Comparison of ENCODE assay signal across 11 mouse cellular contexts in the genomic region with DNA sequence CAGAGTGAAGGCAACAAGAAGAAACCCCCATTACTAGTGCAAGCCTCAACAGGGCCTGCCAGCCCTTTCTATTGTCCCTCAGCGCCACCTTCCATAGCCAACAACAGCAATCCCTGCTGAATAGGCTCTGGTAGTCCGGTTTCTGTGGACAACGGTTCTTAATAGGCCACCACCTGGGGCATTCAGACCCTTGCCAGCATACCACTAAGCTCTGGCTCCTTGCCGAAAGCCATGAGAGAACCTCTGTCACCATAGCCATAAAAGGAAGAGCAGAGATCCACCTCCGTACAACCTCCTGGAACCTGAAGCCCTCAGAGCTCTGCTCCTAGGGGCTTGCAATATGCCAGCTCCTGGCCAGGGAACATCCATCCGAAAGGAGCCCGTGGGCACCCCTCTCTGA. TPM values are rescaled to one million over a fixed set of nuclear protein-coding genes. Genes with fewer than 3 reads are reported as not detected.
DNase-seq lines count a peak whose midpoint lies in the region; ATAC-seq and TF ChIP-seq lines count a peak whose summit lies in the region.
"Had no signal": no experiment of that assay in that cellular context is flagged by ENCODE, and none has a peak within 500 bp of the region (broad histone marks: within the 10 kb centered on the region; RNA-seq: fewer than 3 reads in every experiment).

No protein-coding gene starts in this region.

- H3K4me1 ChIP-seq in lung, embryonic 15.5 days: peaks cover 55% of the 10 kb centered on the region
- peaks cover 7% of the 10 kb centered on the region; the same call in 1 of the 2 replicates for H3K4me1 ChIP-seq in lung, postnatal 0 days (ENCODE audit: insufficient read depth, low read depth, low read length)
- H3K4me1 ChIP-seq in embryonic facial prominence, embryonic 15.5 days: peaks cover 46% of the 10 kb centered on the region
- peaks cover 47% of the 10 kb centered on the region for H3K4me1 ChIP-seq in midbrain, embryonic 10.5 days

- no peak for ATAC-seq in lung, embryonic 15.5 days (ENCODE audit: borderline replicate concordance, extremely low read depth, low FRiP score, low TSS enrichment)
- ATAC-seq in lung, postnatal 0 days: no peak
- ATAC-seq in embryonic facial prominence, embryonic 15.5 days (ENCODE audit: insufficient number of reproducible peaks, low FRiP score, low TSS enrichment, low read depth): no peak
- ATAC-seq in erythroblast, adult 5-6 weeks (replicated peaks; ENCODE audit: low FRiP score, poor library complexity, severe bottlenecking): no peak

- TF ChIP-seq EP300 in lung, postnatal 0 days (IDR thresholded peaks at IDR 0.05): no peak

- no peak for DNase-seq in lung, postnatal 0 days (ENCODE audit: low spot score)
- DNase-seq in midbrain, embryonic 10.5 days (ENCODE audit: low spot score): no peak
- no peak for DNase-seq in layer of hippocampus, adult 18-20 months (ENCODE audit: low spot score in 2 of 2)
- DNase-seq in spleen, postnatal 14 days (ENCODE audit: low spot score in 2 of 2): no peak
- DNase-seq in frontal cortex, postnatal 36 days (ENCODE audit: low spot score in 2 of 2): no peak
- DNase-seq: adrenal gland, postnatal 36 days; heart, postnatal 14 days had no signal

- H3K4me2 ChIP-seq in lung, embryonic 15.5 days: no peak overlapping the region
- no peak overlapping the region for H3K4me2 ChIP-seq in lung, postnatal 0 days (replicated peaks; ENCODE audit: low read depth, low read length)
- no peak overlapping the region for H3K4me2 ChIP-seq in embryonic facial prominence, embryonic 15.5 days (replicated peaks)

- WGBS in lung, embryonic 15.5 days: 51% methylated on average over 7 of the region's 7 CpGs
- 67% methylated on average over 7 of the region's 7 CpGs for WGBS in lung, postnatal 0 days
- WGBS in embryonic facial prominence, embryonic 15.5 days: 43% methylated on average over 7 of the region's 7 CpGs
- WGBS in midbrain, embryonic 10.5 days: 37% methylated on average over 7 of the region's 7 CpGs

- H3K27ac ChIP-seq in lung, embryonic 15.5 days: peak overlapping the region; percentile 54
- H3K27ac ChIP-seq in lung, postnatal 0 days (ENCODE audit: low read length): no peak overlapping the region
- peak overlapping the region; percentile 65; the same call in 1 of the 2 replicates for H3K27ac ChIP-seq in embryonic facial prominence, embryonic 15.5 days (replicated peaks)
- peak overlapping the region; percentile 80 for H3K27ac ChIP-seq in midbrain, embryonic 10.5 days (replicated peaks)

- no peak overlapping the region for H3K4me3 ChIP-seq in lung, embryonic 15.5 days
- H3K4me3 ChIP-seq in lung, postnatal 0 days (ENCODE audit: low read depth, low read length): no peak overlapping the region
- no peak overlapping the region for H3K4me3 ChIP-seq in embryonic facial prominence, embryonic 15.5 days (replicated peaks)
- H3K4me3 ChIP-seq in midbrain, embryonic 10.5 days: 0 out of 2 replicates have a peak overlapping the region, but pooled peaks have one; percentile 9

- no peaks in the 10 kb centered on the region for H3K27me3 ChIP-seq in lung, embryonic 15.5 days
- no peaks in the 10 kb centered on the region for H3K27me3 ChIP-seq in lung, postnatal 0 days (replicated peaks; ENCODE audit: insufficient read depth, low read length)
- peaks cover 7% of the 10 kb centered on the region; the same call in 1 of the 2 replicates for H3K27me3 ChIP-seq in embryonic facial prominence, embryonic 15.5 days
- peaks cover 14% of the 10 kb centered on the region for H3K27me3 ChIP-seq in midbrain, embryonic 10.5 days (ENCODE audit: low read depth, poor library complexity, severe bottlenecking)

- no peak overlapping the region for H3K9ac ChIP-seq in lung, embryonic 15.5 days
- H3K9ac ChIP-seq in lung, postnatal 0 days (replicated peaks; ENCODE audit: low read depth): no peak overlapping the region
- no peak overlapping the region for H3K9ac ChIP-seq in embryonic facial prominence, embryonic 15.5 days

- TF ChIP-seq CTCF in lung, postnatal 0 days (IDR thresholded peaks at IDR 0.05): no peak

- H3K9me3 ChIP-seq in lung, embryonic 15.5 days: no peaks in the 10 kb centered on the region
- no peaks in the 10 kb centered on the region for H3K9me3 ChIP-seq in lung, postnatal 0 days (ENCODE audit: low read length)
- peaks cover 4% of the 10 kb centered on the region; the same call in 1 of the 2 replicates for H3K9me3 ChIP-seq in embryonic facial prominence, embryonic 15.5 days (replicated peaks)
- no peaks in the 10 kb centered on the region for H3K9me3 ChIP-seq in midbrain, embryonic 10.5 days (replicated peaks)

- H3K36me3 ChIP-seq in lung, embryonic 15.5 days: no peaks in the 10 kb centered on the region
- no peaks in the 10 kb centered on the region for H3K36me3 ChIP-seq in lung, postnatal 0 days (ENCODE audit: insufficient read depth, low read length)
- no peaks in the 10 kb centered on the region for H3K36me3 ChIP-seq in embryonic facial prominence, embryonic 15.5 days
- no peaks in the 10 kb centered on the region for H3K36me3 ChIP-seq in midbrain, embryonic 10.5 days

RNA-seq across cellular contexts. Expression of a gene that starts 5.0 kb away (rescaled TPM):
- 0.31 and 0.34 TPM in 2 replicates for polyA plus RNA-seq in lung, embryonic 15.5 days (2015; fragmentation: Nextera tagmentation; extraction: Ambion mirVana)
- polyA plus RNA-seq in lung, postnatal 0 days (2015; fragmentation: Nextera tagmentation; extraction: Ambion mirVana): 0.61 and 0.77 TPM in 2 replicates
- 0.70 and 1.1 TPM in 2 replicates for polyA plus RNA-seq in embryonic facial prominence, embryonic 15.5 days (2015; fragmentation: Nextera tagmentation; extraction: Ambion mirVana)
- 0.02 and 0.07 TPM in 2 replicates for polyA plus RNA-seq in midbrain, embryonic 10.5 days (2016; fragmentation: Nextera tagmentation; extraction: Ambion mirVana)
- not detected in 2 replicates for total RNA-seq in erythroblast, adult 5-6 weeks (2015; ENCODE audit: low replicate concordance)
- total RNA-seq in erythroblast, adult 5-6 weeks (2017; ENCODE audit: low replicate concordance): not detected in 2 replicates
- total RNA-seq in layer of hippocampus, adult 18-20 months (2021): under 1 TPM; 0.63 to 0.82 TPM
- total RNA-seq: monocyte, adult 5-6 weeks had no signal

RNA-seq across cellular contexts. Expression of a gene that starts 16.0 kb away (rescaled TPM):
- polyA plus RNA-seq in lung, embryonic 15.5 days (2015; fragmentation: Nextera tagmentation; extraction: Ambion mirVana): 54.6 and 55.3 TPM in 2 replicates
- 29.0 and 33.0 TPM in 2 replicates for polyA plus RNA-seq in lung, postnatal 0 days (2015; fragmentation: Nextera tagmentation; extraction: Ambion mirVana)
- 52.0 and 52.1 TPM in 2 replicates for polyA plus RNA-seq in embryonic facial prominence, embryonic 15.5 days (2015; fragmentation: Nextera tagmentation; extraction: Ambion mirVana)
- 87.6 and 103 TPM in 2 replicates for polyA plus RNA-seq in midbrain, embryonic 10.5 days (2016; fragmentation: Nextera tagmentation; extraction: Ambion mirVana)
- 0.77 and 1.5 TPM in 2 replicates for total RNA-seq in erythroblast, adult 5-6 weeks (2015; ENCODE audit: low replicate concordance)
- 1.7 and 2.0 TPM in 2 replicates for total RNA-seq in erythroblast, adult 5-6 weeks (2017; ENCODE audit: low replicate concordance)
- total RNA-seq in layer of hippocampus, adult 18-20 months (2021): 10 to 100 TPM; 37.4 to 38.4 TPM

RNA-seq across cellular contexts. Expression of a gene that starts 52.6 kb away (rescaled TPM):
- 25.5 and 27.3 TPM in 2 replicates for polyA plus RNA-seq in lung, embryonic 15.5 days (2015; fragmentation: Nextera tagmentation; extraction: Ambion mirVana)
- 14.2 and 15.5 TPM in 2 replicates for polyA plus RNA-seq in lung, postnatal 0 days (2015; fragmentation: Nextera tagmentation; extraction: Ambion mirVana)
- 30.2 and 31.9 TPM in 2 replicates for polyA plus RNA-seq in embryonic facial prominence, embryonic 15.5 days (2015; fragmentation: Nextera tagmentation; extraction: Ambion mirVana)
- 35.1 and 39.2 TPM in 2 replicates for polyA plus RNA-seq in midbrain, embryonic 10.5 days (2016; fragmentation: Nextera tagmentation; extraction: Ambion mirVana)
- total RNA-seq in erythroblast, adult 5-6 weeks (2015; ENCODE audit: low replicate concordance): 2.7 TPM in 1 of 2 replicates, not detected in the other
- 1.1 and 2.0 TPM in 2 replicates for total RNA-seq in erythroblast, adult 5-6 weeks (2017; ENCODE audit: low replicate concordance)
- total RNA-seq in layer of hippocampus, adult 18-20 months (2021): 10 to 100 TPM; 26.0 to 28.4 TPM
